Mouse (Mus musculus) bone marrow macrophage, adult 2 months (primary cell): ENCODE results near the gene Mid1. TPM values are rescaled to one million over a fixed set of nuclear protein-coding genes. Genes with fewer than 3 reads are reported as not detected.
"Not testable (repeated sequence)": the region's sequence is repeated elsewhere in the genome, so short reads cannot be mapped to it uniquely, and the experiment has no call there.

Experiments
- H3K27ac ChIP-seq: 2 replicates; pipeline ENCODE4 v1.5.1; 2012; ENCODE audit warnings: low read depth, low read length; ENCODE audit not compliant: insufficient read depth
- H3K4me1 ChIP-seq: 2 replicates; pipeline ENCODE4 v1.6.1; 2012; ENCODE audit warnings: low read length; ENCODE audit not compliant: control insufficient read depth, insufficient read depth
- H3K4me3 ChIP-seq: 2 replicates; pipeline ENCODE4 v1.5.1; 2012; ENCODE audit warnings: mild to moderate bottlenecking, low read length, moderate library complexity; ENCODE audit not compliant: insufficient read depth
- CTCF ChIP-seq: IDR thresholded peaks from 2 replicates; pipeline ENCODE4 v1.5.1; 2012; ENCODE audit warnings: low read depth, mild to moderate bottlenecking, low read length, moderate library complexity
- POLR2A ChIP-seq: IDR thresholded peaks from 2 replicates; pipeline ENCODE4 v1.6.1; 2012; ENCODE audit warnings: mild to moderate bottlenecking, low read depth, low read length, borderline replicate concordance
- polyA plus RNA-seq: library from polyadenylated mRNA; stranded (reverse); fragments of >200 nt; gene quantifications from 2 replicates; pipeline ENCODE4 v1.2.4, GENCODE M21; 2012; ENCODE audit not compliant: missing spikeins, insufficient read depth, insufficient read length

Gene Mid1
- polyA plus RNA-seq, 1 experiment, result 22.0 TPM

DNA sequence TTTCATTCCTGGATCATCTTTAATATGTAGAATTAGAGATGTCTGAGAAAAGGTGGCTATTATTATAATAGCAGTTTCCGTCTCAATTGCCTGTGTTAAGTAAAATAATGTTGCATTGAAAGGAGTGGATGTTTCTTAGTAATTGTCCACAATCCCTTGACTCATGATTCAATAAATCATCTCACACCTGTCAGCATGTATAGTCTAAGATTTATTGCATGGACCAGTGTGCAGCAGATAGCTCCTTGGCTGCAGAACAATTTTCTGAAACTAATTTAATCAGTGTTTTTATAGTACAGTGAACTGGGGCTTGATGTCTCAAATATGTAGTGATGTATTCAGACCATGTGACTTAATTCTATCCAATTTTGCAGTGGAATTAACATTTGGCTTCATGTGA, 265.6 kb downstream of the Mid1 start:
- H3K4me3 ChIP-seq, result no peak overlapping the region
- H3K4me1 ChIP-seq, result no peaks in the 10 kb centered on the region
- TF ChIP-seq CTCF (no peak), POLR2A (no peak)
- no peak overlapping the region for H3K27ac ChIP-seq

GRCm38 (mm10) chrX:169969337-169969736, 284.3 kb downstream of the Mid1 start:
- peaks cover 21% of the 10 kb centered on the region for H3K4me1 ChIP-seq
- H3K4me3 ChIP-seq, result no peak overlapping the region
- TF ChIP-seq CTCF (no peak), POLR2A (no peak)
- H3K27ac ChIP-seq, result no peak overlapping the region

GRCm38 (mm10) chrX:169969765-169970164, 284.8 kb downstream of the Mid1 start:
- peaks cover 25% of the 10 kb centered on the region for H3K4me1 ChIP-seq
- H3K4me3 ChIP-seq, H3K27ac ChIP-seq: not testable (repeated sequence)

DNA sequence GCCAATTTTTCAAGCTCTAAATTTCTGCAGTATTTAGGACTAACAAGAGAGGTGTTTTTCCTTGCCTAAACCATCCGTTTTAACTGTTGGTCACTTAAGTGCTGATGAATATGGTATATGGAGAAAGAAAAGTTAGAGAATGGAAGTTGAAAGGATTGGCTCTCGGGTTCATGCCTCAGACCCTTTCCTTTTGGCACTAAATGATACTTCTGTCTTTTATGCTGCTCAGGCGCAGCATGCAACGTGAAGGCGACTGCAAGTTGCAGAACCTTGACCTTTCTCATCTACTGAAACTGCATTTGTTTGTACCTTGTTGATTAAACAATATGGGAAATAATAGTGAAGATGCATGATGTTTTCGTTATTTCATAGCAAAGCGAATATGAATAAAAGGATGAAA, 285.5 kb downstream of the Mid1 start:
- not testable (repeated sequence) for H3K4me3 ChIP-seq, H3K27ac ChIP-seq
- H3K4me1 ChIP-seq, result peaks cover 33% of the 10 kb centered on the region

DNA sequence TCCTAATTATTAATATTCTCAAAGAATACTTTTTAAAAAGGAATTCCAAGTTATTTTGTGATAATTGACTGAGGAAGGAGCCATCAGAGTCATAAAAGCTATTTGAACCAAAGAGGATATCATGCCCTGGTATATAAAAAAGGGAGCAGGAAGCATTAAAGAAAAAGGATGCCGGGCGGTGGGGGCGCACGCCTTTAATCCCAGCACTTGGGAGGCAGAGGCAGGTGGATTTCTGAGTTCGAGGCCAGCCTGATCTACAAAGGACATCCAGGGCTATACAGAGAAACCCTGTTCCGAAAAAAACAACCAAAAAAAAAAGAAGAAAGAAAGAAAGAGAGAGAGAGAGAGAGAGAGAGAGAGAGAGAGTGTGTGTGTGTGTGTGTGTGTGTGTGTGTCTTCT, 286.6 kb downstream of the Mid1 start:
- H3K4me1 ChIP-seq, result peaks cover 36% of the 10 kb centered on the region
- H3K27ac ChIP-seq, H3K4me3 ChIP-seq: not testable (repeated sequence)

DNA sequence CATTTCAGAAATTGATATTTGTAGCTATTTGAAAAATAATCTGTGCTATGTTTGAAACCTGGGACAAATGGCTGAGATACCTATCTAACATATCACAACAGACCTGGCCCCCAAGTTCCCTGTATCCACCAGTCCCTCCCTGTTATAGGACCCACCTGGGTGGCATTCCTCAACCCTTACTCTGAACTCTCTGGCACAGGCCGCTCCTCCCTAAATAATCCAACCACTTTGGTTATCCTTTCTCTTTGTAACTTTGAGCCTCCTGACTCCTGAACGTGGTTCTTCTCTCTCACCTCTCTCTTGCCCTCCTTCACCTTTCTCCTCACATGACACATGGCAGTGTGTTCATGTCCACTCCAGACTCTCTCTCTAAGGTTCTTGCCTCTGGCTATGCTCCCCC, 287.1 kb downstream of the Mid1 start:
- Histone ChIP-seq H3K4me1 (peaks cover 39% of the 10 kb centered on the region), H3K27ac (peak overlapping the region; percentile 58; the same call in 1 of the 2 replicates)
- not testable (repeated sequence) for H3K4me3 ChIP-seq

GRCm38 (mm10) chrX:169972791-169973494, 287.9 kb downstream of the Mid1 start:
- peaks cover 41% of the 10 kb centered on the region for H3K4me1 ChIP-seq
- not testable (repeated sequence) for H3K4me3 ChIP-seq
- peak overlapping the region; percentile 58 for H3K27ac ChIP-seq

- peaks cover 47% of the 10 kb centered on the region for H3K4me1 ChIP-seq
- not testable (repeated sequence) for H3K27ac ChIP-seq
Measured at GRCm38 (mm10) chrX:169973806-169974205, 288.8 kb downstream of the Mid1 start.

GRCm38 (mm10) chrX:169974456-169974855, 289.5 kb downstream of the Mid1 start:
- H3K4me3 ChIP-seq, H3K27ac ChIP-seq: not testable (repeated sequence)
- H3K4me1 ChIP-seq, result peaks cover 47% of the 10 kb centered on the region

More at GRCm38 (mm10) chrX:169973806-169974205, 288.8 kb downstream of the Mid1 start:
- H3K4me3 ChIP-seq, result not testable (repeated sequence)

DNA sequence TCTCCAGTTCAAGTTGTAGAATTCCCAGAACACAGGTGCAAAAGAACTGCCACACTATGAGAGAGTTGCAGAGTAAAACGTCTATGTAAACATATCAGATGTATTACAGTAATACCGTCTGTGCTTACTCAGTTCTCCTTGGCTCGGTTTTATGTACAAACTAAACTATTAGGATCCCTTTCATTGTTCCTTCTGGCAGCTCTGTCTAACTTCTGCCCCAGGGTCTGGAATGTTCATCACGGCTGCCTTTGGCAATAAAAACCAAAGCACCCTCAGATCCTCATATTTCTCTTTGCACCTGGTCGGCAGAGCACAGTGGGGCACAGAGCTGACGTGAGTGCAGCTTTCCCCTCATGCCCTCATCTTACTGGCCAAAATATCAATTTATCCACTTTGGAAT, 290.0 kb downstream of the Mid1 start:
- not testable (repeated sequence) for H3K4me3 ChIP-seq
- H3K4me1 ChIP-seq, result peaks cover 52% of the 10 kb centered on the region
- H3K27ac ChIP-seq, result 0 out of 2 replicates have a peak overlapping the region, but pooled peaks have one; percentile 33

GRCm38 (mm10) chrX:169975681-169976131, 290.7 kb downstream of the Mid1 start:
- H3K4me1 ChIP-seq, result peaks cover 58% of the 10 kb centered on the region
- peak overlapping the region; percentile 33 for H3K27ac ChIP-seq
- 0 out of 2 replicates have a peak overlapping the region, but pooled peaks have one; percentile 3 for H3K4me3 ChIP-seq

GRCm38 (mm10) chrX:169976340-169976739, 291.3 kb downstream of the Mid1 start:
- not testable (repeated sequence) for H3K27ac ChIP-seq, H3K4me3 ChIP-seq
- peaks cover 60% of the 10 kb centered on the region for H3K4me1 ChIP-seq

DNA sequence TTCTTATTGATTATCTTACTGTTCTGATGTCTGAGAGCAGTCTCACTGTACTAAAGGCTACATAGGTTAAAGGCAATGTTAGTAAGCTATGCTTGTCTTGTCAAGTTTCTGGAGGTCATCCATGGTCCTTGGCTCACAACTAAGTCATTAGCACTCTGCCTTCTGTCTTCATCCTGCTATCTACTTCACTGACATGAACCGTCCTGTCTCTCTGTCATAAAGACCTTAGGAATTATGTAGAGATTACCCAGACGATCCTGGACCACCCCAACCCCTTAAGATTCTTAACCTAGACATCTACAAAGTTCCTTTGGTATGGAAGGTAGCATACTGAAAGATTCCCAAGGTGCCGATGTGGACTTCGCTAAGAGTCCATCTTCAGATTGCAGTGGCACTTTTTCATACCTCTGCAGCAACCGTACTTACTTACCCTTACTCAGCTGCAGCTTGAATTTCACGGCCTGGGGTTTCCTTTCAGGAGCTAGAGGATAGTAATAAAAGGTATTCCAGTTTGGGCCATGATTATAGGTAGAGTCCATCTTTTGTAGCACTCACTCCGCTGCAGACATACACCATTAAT, 292.9 kb downstream of the Mid1 start:
- peak overlapping the region; percentile 51 for H3K4me3 ChIP-seq
- H3K27ac ChIP-seq, result peak overlapping the region; percentile 89

GRCm38 (mm10) chrX:169978436-169979381, 293.7 kb downstream of the Mid1 start:
- peak overlapping the region; percentile 89 for H3K27ac ChIP-seq
- peak overlapping the region; percentile 51 for H3K4me3 ChIP-seq
- H3K4me1 ChIP-seq, result peaks cover 51% of the 10 kb centered on the region

More for the DNA sequence above, 292.9 kb downstream of the Mid1 start:
- peaks cover 56% of the 10 kb centered on the region for H3K4me1 ChIP-seq
